Mouse (Mus musculus) lung, embryonic 16.5 days (tissue): ENCODE measurements around the gene Egr4. TPM values are rescaled to one million over a fixed set of nuclear protein-coding genes. Genes with fewer than 3 reads are reported as not detected.

Experiments
- ATAC-seq: fragments of 200-750 bp; cut with Nextera tagmentation; 2 replicates; pipeline ENCODE4 v1.8.0; 2017; ENCODE audit warnings: low read depth, mild to moderate bottlenecking, moderate library complexity
- H3K27ac ChIP-seq: fragments of 300-500 bp; sonication (generic); 2 replicates; pipeline ENCODE4 v1.5.1; 2014; ENCODE audit warnings: mild to moderate bottlenecking, control low read depth, low read length
- H3K27me3 ChIP-seq: fragments of 300-500 bp; sonication (generic); 2 replicates; pipeline ENCODE4 v1.6.1; 2014; ENCODE audit warnings: low read depth, low read length, mixed read lengths; ENCODE audit not compliant: control insufficient read depth, insufficient read depth
- H3K36me3 ChIP-seq: fragments of 300-500 bp; sonication (generic); 2 replicates; pipeline ENCODE4 v1.6.1; 2014; ENCODE audit warnings: low read length; ENCODE audit not compliant: control insufficient read depth, insufficient read depth
- H3K4me1 ChIP-seq: fragments of 300-500 bp; sonication (generic); replicated peaks from 2 replicates; pipeline ENCODE4 v1.6.1; 2014; ENCODE audit warnings: low read length, mixed read lengths; ENCODE audit not compliant: control insufficient read depth, insufficient read depth
- H3K4me2 ChIP-seq: fragments of 300-500 bp; sonication (generic); 2 replicates; pipeline ENCODE4 v1.6.1; 2014; ENCODE audit warnings: low read depth, low read length, control low read depth
- H3K4me3 ChIP-seq: fragments of 300-500 bp; sonication (generic); 2 replicates; pipeline ENCODE4 v1.5.1; 2014; ENCODE audit warnings: mild to moderate bottlenecking, low read length, control low read depth
- H3K9ac ChIP-seq: fragments of 300-500 bp; sonication (generic); 2 replicates; pipeline ENCODE4 v1.6.1; 2014; ENCODE audit warnings: low read length, control low read depth
- H3K9me3 ChIP-seq: fragments of 300-500 bp; sonication (generic); 2 replicates; pipeline ENCODE4 v1.6.1; 2016; ENCODE audit warnings: low read length; ENCODE audit not compliant: control insufficient read depth
- WGBS: fragments of 180-500 bp; shearing (Covaris S2); extraction: QIAGEN DNeasy Blood & Tissue Kit; methylation state at CpG from one replicate; pipeline ENCODE4 v1.1.7; 2014; 5-methylcytosine and 5-hydroxymethylcytosine counted together
- polyA plus RNA-seq: library from polyadenylated mRNA; unstranded; fragments of >200 nt; fragmentation: Nextera tagmentation; extraction: Ambion mirVana; gene quantifications from 2 replicates; pipeline ENCODE4 v1.2.1, GENCODE M21; 2015

Egr4 gene
- polyA plus RNA-seq, 1 experiment from 2014 or later = not detected

DNA sequence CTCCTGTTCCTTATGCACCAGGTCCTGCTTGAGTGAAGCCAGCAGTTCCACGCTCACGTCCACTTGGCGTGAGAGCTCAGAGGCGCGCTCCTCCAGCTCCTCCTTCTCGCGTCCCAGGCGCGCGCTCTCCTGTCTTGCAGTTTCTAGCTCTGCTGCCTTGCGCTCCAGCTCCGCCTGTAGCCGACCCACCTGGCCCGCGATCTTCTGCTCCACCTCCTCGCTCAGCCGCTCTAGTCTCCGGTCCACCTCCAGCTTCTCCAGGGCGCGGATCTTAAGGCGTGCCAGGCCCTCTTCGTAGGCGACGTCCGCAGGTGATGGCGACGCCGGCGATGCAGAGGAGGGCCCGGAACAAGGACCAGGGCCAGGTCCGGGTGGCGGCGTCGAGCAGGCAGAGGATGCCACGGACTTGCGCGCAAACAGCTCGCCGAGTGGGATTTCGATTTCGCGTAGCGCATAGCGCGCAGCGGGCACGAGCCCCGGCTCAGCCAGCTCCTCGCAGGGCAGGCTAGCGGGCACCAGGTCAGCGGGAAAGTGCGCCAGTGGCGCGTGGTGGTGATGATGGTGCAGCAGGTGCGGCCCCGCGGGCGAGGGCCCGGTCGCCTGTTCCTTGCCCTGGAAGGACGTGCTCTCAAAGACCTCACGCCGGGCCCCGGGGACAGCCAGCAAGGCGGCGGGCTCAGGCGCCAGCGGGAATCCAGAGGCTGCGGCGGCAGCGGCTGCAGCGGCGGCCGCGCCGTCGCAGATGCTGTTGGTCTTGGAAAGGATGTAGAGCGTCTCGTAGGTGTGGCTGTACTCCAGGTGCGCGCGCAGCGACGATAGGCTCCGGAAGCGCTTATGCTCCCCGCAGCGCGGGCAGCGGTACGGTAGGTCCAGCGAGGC is 29.3 kb downstream of the Egr4 start:
- ATAC-seq = peak; percentile 34; the same call in 1 of the 2 replicates
- Histone ChIP-seq H3K27ac (no peak overlapping the region), H3K9ac (no peak overlapping the region), H3K9me3 (no peaks in the 10 kb centered on the region), H3K4me2 (peak overlapping the region; percentile 59), H3K27me3 (peaks cover 37% of the 10 kb centered on the region), H3K4me3 (peak overlapping the region; percentile 41), H3K36me3 (no peaks in the 10 kb centered on the region), H3K4me1 (peaks cover 8% of the 10 kb centered on the region; the same call in 1 of the 2 replicates)
- 2% methylated on average over 78 of the region's 92 CpGs for WGBS

GRCm38 (mm10) chr6:85480685-85481084 is 32.7 kb downstream of the Egr4 start:
- WGBS = 61% methylated on average over 16 of the region's 16 CpGs
- H3K4me2 ChIP-seq = no peak overlapping the region
- no peak overlapping the region for H3K4me3 ChIP-seq
- ATAC-seq = no peak
- no peak overlapping the region for H3K27ac ChIP-seq
- H3K4me1 ChIP-seq = peaks cover 8% of the 10 kb centered on the region; the same call in 1 of the 2 replicates
- no peaks in the 10 kb centered on the region for H3K36me3 ChIP-seq
- no peak overlapping the region for H3K9ac ChIP-seq
- H3K27me3 ChIP-seq = peaks cover 33% of the 10 kb centered on the region
- H3K9me3 ChIP-seq = no peaks in the 10 kb centered on the region

DNA sequence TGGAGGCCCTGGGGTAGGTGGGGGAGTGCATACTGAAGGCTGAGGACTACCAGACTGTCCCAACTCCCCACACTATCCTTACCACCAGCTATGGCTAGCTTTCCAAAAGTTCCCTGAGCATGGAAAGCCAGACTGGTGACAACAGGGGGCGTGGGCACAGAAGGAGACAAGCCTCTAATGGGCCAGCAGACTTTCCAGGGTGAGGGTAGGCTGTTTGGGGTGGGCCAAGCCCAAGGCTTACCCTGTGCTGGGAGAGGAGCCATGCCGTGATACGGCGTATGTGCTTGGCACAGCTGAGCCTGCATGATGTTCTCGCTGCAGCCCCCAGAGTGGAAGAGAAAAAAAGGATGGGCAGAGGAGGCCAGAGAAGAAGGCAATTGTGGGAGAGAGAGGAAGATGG is 33.4 kb downstream of the Egr4 start:
- H3K4me1 ChIP-seq = peaks cover 8% of the 10 kb centered on the region; the same call in 1 of the 2 replicates
- no peaks in the 10 kb centered on the region for H3K36me3 ChIP-seq
- no peak overlapping the region for H3K9ac ChIP-seq
- H3K27me3 ChIP-seq = peaks cover 26% of the 10 kb centered on the region
- no peak overlapping the region for H3K4me3 ChIP-seq
- no peak for ATAC-seq
- H3K9me3 ChIP-seq = no peaks in the 10 kb centered on the region
- H3K4me2 ChIP-seq = no peak overlapping the region
- no peak overlapping the region for H3K27ac ChIP-seq
- 82% methylated on average over 5 of the region's 5 CpGs for WGBS

- H3K36me3 ChIP-seq = no peaks in the 10 kb centered on the region
- no peaks in the 10 kb centered on the region for H3K9me3 ChIP-seq
- no peak overlapping the region for H3K27ac ChIP-seq
- no peak overlapping the region for H3K4me3 ChIP-seq
- H3K27me3 ChIP-seq = peaks cover 11% of the 10 kb centered on the region
- no peak overlapping the region for H3K9ac ChIP-seq
- H3K4me2 ChIP-seq = no peak overlapping the region
- no peaks in the 10 kb centered on the region for H3K4me1 ChIP-seq
- 32% methylated on average over 14 of the region's 14 CpGs for WGBS
- ATAC-seq = no peak
Measured at GRCm38 (mm10) chr6:85478416-85478815, 35.0 kb downstream of the Egr4 start.

DNA sequence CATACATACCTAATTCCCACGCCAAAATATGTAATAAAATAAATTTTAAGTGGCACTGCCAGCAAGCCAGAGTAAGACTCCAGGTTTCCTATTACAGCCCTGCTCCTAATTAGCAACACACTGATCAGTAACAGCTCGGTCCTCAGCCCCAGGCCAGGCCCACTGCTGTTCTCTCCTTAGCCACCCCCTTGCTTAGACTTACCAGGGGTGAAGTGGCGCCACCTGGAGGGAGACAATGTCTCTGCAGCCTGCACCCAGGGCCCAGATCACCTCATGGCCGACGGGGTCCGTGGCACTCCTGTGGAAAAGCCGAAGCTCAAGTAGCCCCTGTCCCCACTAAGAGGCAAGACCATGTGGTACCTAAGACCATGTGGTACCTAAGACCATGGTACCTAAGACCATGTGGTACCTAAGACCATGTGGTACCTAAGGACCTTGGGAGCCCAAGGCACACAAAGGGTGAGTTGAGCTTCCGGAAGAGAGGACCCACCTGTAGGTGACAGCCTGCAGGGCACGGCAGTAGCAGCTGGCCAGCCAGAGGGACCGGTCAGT is 35.9 kb downstream of the Egr4 start:
- WGBS = 28% methylated on average over 10 of the region's 10 CpGs

GRCm38 (mm10) chr6:85475581-85475980 is 37.8 kb downstream of the Egr4 start:
- Histone ChIP-seq H3K9me3 (no peaks in the 10 kb centered on the region), H3K36me3 (no peaks in the 10 kb centered on the region), H3K27ac (no peak overlapping the region), H3K27me3 (0 out of 2 replicates have a peak, but pooled peaks cover 3% of the 10 kb centered on the region), H3K4me1 (no peaks in the 10 kb centered on the region), H3K4me3 (no peak overlapping the region), H3K9ac (no peak overlapping the region), H3K4me2 (no peak overlapping the region)
- ATAC-seq = no peak
- 67% methylated on average over 3 of the region's 3 CpGs for WGBS

More for the DNA sequence above, 35.9 kb downstream of the Egr4 start:
- no peaks in the 10 kb centered on the region for H3K9me3 ChIP-seq
- H3K36me3 ChIP-seq = no peaks in the 10 kb centered on the region
- no peak for ATAC-seq
- peaks cover 5% of the 10 kb centered on the region; the same call in 1 of the 2 replicates for H3K27me3 ChIP-seq
- no peak overlapping the region for H3K27ac ChIP-seq
- H3K4me1 ChIP-seq = no peaks in the 10 kb centered on the region
- no peak overlapping the region for H3K4me2 ChIP-seq
- H3K4me3 ChIP-seq = no peak overlapping the region
- no peak overlapping the region for H3K9ac ChIP-seq

GRCm38 (mm10) chr6:85472542-85472941 is 40.8 kb downstream of the Egr4 start:
- Histone ChIP-seq H3K4me2 (no peak overlapping the region), H3K27me3 (0 out of 2 replicates have a peak, but pooled peaks cover 2% of the 10 kb centered on the region), H3K4me1 (no peaks in the 10 kb centered on the region), H3K9me3 (no peaks in the 10 kb centered on the region), H3K4me3 (no peak overlapping the region), H3K9ac (no peak overlapping the region), H3K27ac (no peak overlapping the region), H3K36me3 (peaks cover 12% of the 10 kb centered on the region)
- no peak for ATAC-seq
- 53% methylated on average over 5 of the region's 5 CpGs for WGBS

DNA sequence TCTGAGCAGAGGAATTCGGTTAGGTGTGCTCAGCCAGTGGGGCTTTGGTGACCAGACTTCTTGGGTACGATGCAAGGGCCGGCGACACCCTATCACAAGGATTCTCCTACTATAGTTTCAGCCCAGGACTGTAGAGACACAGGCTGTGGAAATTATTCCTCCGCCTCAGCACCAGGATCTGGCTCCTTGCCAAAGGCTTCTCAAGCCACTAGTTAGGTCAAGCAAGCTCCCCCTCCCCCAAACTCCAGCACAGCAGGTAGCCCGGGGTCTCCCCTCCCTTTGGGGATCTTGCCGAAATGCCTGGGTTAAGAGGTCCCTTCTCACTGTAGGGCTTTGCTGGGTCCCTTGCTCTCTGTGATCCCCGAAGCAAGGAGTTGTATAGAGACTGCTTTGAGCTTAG is 41.4 kb downstream of the Egr4 start:
- no peak overlapping the region for H3K4me2 ChIP-seq
- no peaks in the 10 kb centered on the region for H3K9me3 ChIP-seq
- WGBS = 49% methylated on average over 8 of the region's 8 CpGs
- H3K27ac ChIP-seq = no peak overlapping the region
- H3K27me3 ChIP-seq = no peaks in the 10 kb centered on the region
- no peak overlapping the region for H3K4me3 ChIP-seq
- peaks cover 18% of the 10 kb centered on the region for H3K36me3 ChIP-seq
- no peaks in the 10 kb centered on the region for H3K4me1 ChIP-seq
- no peak overlapping the region for H3K9ac ChIP-seq
- ATAC-seq = no peak

- Histone ChIP-seq H3K36me3 (peaks cover 38% of the 10 kb centered on the region), H3K4me3 (no peak overlapping the region), H3K9me3 (no peaks in the 10 kb centered on the region), H3K27ac (no peak overlapping the region), H3K9ac (no peak overlapping the region), H3K27me3 (no peaks in the 10 kb centered on the region), H3K4me2 (no peak overlapping the region), H3K4me1 (no peaks in the 10 kb centered on the region)
- 64% methylated on average over 5 of the region's 5 CpGs for WGBS
- ATAC-seq = no peak
Measured at GRCm38 (mm10) chr6:85469660-85470430, 43.5 kb downstream of the Egr4 start.
